Mouse (Mus musculus) heart, postnatal 10 days (tissue): ENCODE measurements at regions not wholly inside any gene's neighbourhood (a gene's known extent, or its start where the extent isn't known, plus 50 kb on each side); places are given as distances from the start of the nearest gene placed in this dataset.
"Not testable (repeated sequence)": the region's sequence is repeated elsewhere in the genome, so short reads cannot be mapped to it uniquely, and the experiment has no call there.

Source experiments
- DNase-seq, 2 experiments: peaks; one replicate each; pipeline ENCODE4 v3.0.0; 2021
- intact Hi-C: fragments of 180-260 bp; cut with DNase I; formaldehyde crosslinking; loops from one replicate; pipeline ENCODE4 v1.15.1; 2025

- intact Hi-C loops, DNase-seq: not testable (repeated sequence)
Measured at GRCm38 (mm10) chr17:93067850-93068249, 131.0 kb upstream of the Adcyap1 start.

- intact Hi-C loops: no loop called here
- no peak for DNase-seq
Measured at GRCm38 (mm10) chr17:93068489-93068888, 130.3 kb upstream of the Adcyap1 start.

GRCm38 (mm10) chr17:93084048-93084447 is 114.8 kb upstream of the Adcyap1 start:
- DNase-seq: no peak
- intact Hi-C loops: no loop called here

- no peak for DNase-seq
- intact Hi-C loops: no loop called here
Measured at GRCm38 (mm10) chr17:93104516-93104915, 94.3 kb upstream of the Adcyap1 start.

- no peak for DNase-seq
- intact Hi-C loops: no loop called here
Measured at GRCm38 (mm10) chr17:93140003-93140402, 58.8 kb upstream of the Adcyap1 start.

- intact Hi-C loops: no loop called here
- peak; percentile 2 to 21 for DNase-seq
Measured at GRCm38 (mm10) chr17:93141125-93141524, 57.7 kb upstream of the Adcyap1 start.
